Mouse (Mus musculus): ENCODE data around the gene Nkx1-2. TPM values are rescaled to one million over a fixed set of nuclear protein-coding genes. Genes with fewer than 3 reads are reported as not detected.
A peak's percentile ranks its signal among the peaks of the same experiment; 100 is the strongest.

Nkx1-2 gene
- polyA plus RNA-seq, 1 experiment from 2014 or later: not detected

GRCm38 (mm10) chr7:132600926-132601325 is 1.5 kb upstream of the Nkx1-2 start:
- no peak for ATAC-seq (ENCODE audit: insufficient number of reproducible peaks, insufficient read depth, low FRiP score, low read depth)
- Histone ChIP-seq H3K36me3 (ENCODE audit: control insufficient read depth, insufficient read depth, low read length) (no peaks in the 10 kb centered on the region), H3K27me3 (ENCODE audit: control insufficient read depth, insufficient read depth, low read length) (peaks cover 78% of the 10 kb centered on the region), H3K27ac (replicated peaks in 1 of 2; ENCODE audit: control insufficient read depth in 1 of 2, insufficient read depth in 1 of 2, low read depth in 2 of 2, low read length in 2 of 2) (no peak overlapping the region), H3K4me1 (ENCODE audit: control insufficient read depth in 2 of 2, insufficient read depth in 2 of 2, low read length in 2 of 2) (peaks cover 5 to 23% of the 10 kb centered on the region in 2 experiments), H3K9me3 (ENCODE audit: control insufficient read depth, low read length) (no peaks in the 10 kb centered on the region), H3K4me3 (ENCODE audit: control insufficient read depth in 1 of 2, insufficient read depth in 1 of 2, low read depth in 1 of 2, low read length in 2 of 2) (no peak overlapping the region), H3K4me2 (ENCODE audit: low read length) (no peak overlapping the region), H3K9ac (ENCODE audit: low read length) (no peak overlapping the region)
- 18% methylated on average over 8 of the region's 8 CpGs for WGBS

- H3K4me3 ChIP-seq (ENCODE audit: control insufficient read depth in 1 of 2, insufficient read depth in 1 of 2, low read depth in 1 of 2, low read length in 2 of 2): peak overlapping the region; percentile 33 to 42
- no peaks in the 10 kb centered on the region for H3K9me3 ChIP-seq (ENCODE audit: control insufficient read depth, low read length)
- WGBS: 3% methylated on average over 9 of the region's 9 CpGs
- H3K27ac ChIP-seq (replicated peaks in 1 of 2; ENCODE audit: control insufficient read depth in 1 of 2, insufficient read depth in 1 of 2, low read depth in 2 of 2, low read length in 2 of 2): no peak overlapping the region
- H3K4me2 ChIP-seq (ENCODE audit: low read length): peak overlapping the region; percentile 84
- H3K9ac ChIP-seq (ENCODE audit: low read length): no peak overlapping the region
- ATAC-seq (ENCODE audit: insufficient number of reproducible peaks, insufficient read depth, low FRiP score, low read depth): no peak
- peaks cover 5 to 23% of the 10 kb centered on the region in 2 experiments for H3K4me1 ChIP-seq (ENCODE audit: control insufficient read depth in 2 of 2, insufficient read depth in 2 of 2, low read length in 2 of 2)
- H3K36me3 ChIP-seq (ENCODE audit: control insufficient read depth, insufficient read depth, low read length): no peaks in the 10 kb centered on the region
- H3K27me3 ChIP-seq (ENCODE audit: control insufficient read depth, insufficient read depth, low read length): peaks cover 86% of the 10 kb centered on the region
These were observed 589 bp upstream of the Nkx1-2 start for GRCm38 (mm10) chr7:132600026-132600425.

GRCm38 (mm10) chr7:132597251-132598041 is 2.0 kb downstream of the Nkx1-2 start:
- no peak overlapping the region for H3K27ac ChIP-seq (replicated peaks in 1 of 2; ENCODE audit: control insufficient read depth in 1 of 2, insufficient read depth in 1 of 2, low read depth in 2 of 2, low read length in 2 of 2)
- ATAC-seq (ENCODE audit: insufficient number of reproducible peaks, insufficient read depth, low FRiP score, low read depth): no peak; the same call in 1 of the 2 replicates
- peaks cover 5 to 23% of the 10 kb centered on the region in 2 experiments for H3K4me1 ChIP-seq (ENCODE audit: control insufficient read depth in 2 of 2, insufficient read depth in 2 of 2, low read length in 2 of 2)
- peak overlapping the region; percentile 62 for H3K9ac ChIP-seq (ENCODE audit: low read length)
- H3K4me3 ChIP-seq (ENCODE audit: control insufficient read depth in 1 of 2, insufficient read depth in 1 of 2, low read depth in 1 of 2, low read length in 2 of 2): peak overlapping the region; percentile 42 to 58
- H3K9me3 ChIP-seq (ENCODE audit: control insufficient read depth, low read length): no peaks in the 10 kb centered on the region
- WGBS: under 1% methylated on average over 56 of the region's 60 CpGs
- no peaks in the 10 kb centered on the region for H3K36me3 ChIP-seq (ENCODE audit: control insufficient read depth, insufficient read depth, low read length)
- H3K27me3 ChIP-seq (ENCODE audit: control insufficient read depth, insufficient read depth, low read length): peaks cover 76% of the 10 kb centered on the region
- H3K4me2 ChIP-seq (ENCODE audit: low read length): peak overlapping the region; percentile 91

GRCm38 (mm10) chr7:132596557-132597250 is 2.7 kb downstream of the Nkx1-2 start:
- Histone ChIP-seq H3K9me3 (ENCODE audit: control insufficient read depth, low read length) (no peaks in the 10 kb centered on the region), H3K9ac (ENCODE audit: low read length) (peak overlapping the region; percentile 62), H3K4me1 (ENCODE audit: control insufficient read depth in 2 of 2, insufficient read depth in 2 of 2, low read length in 2 of 2) (peaks cover 5 to 23% of the 10 kb centered on the region in 2 experiments), H3K27me3 (ENCODE audit: control insufficient read depth, insufficient read depth, low read length) (peaks cover 68% of the 10 kb centered on the region), H3K36me3 (ENCODE audit: control insufficient read depth, insufficient read depth, low read length) (no peaks in the 10 kb centered on the region), H3K27ac (replicated peaks in 1 of 2; ENCODE audit: control insufficient read depth in 1 of 2, insufficient read depth in 1 of 2, low read depth in 2 of 2, low read length in 2 of 2) (no peak overlapping the region), H3K4me2 (ENCODE audit: low read length) (peak overlapping the region; percentile 91), H3K4me3 (ENCODE audit: control insufficient read depth in 1 of 2, insufficient read depth in 1 of 2, low read depth in 1 of 2, low read length in 2 of 2) (peak overlapping the region; percentile 42 to 58)
- ATAC-seq (ENCODE audit: insufficient number of reproducible peaks, insufficient read depth, low FRiP score, low read depth): no peak
- 6% methylated on average over 25 of the region's 26 CpGs for WGBS

- peaks cover 5 to 23% of the 10 kb centered on the region in 2 experiments for H3K4me1 ChIP-seq (ENCODE audit: control insufficient read depth in 2 of 2, insufficient read depth in 2 of 2, low read length in 2 of 2)
- H3K4me2 ChIP-seq (ENCODE audit: low read length): no peak overlapping the region
- no peak overlapping the region for H3K9ac ChIP-seq (ENCODE audit: low read length)
- H3K9me3 ChIP-seq (ENCODE audit: control insufficient read depth, low read length): no peaks in the 10 kb centered on the region
- WGBS: 80% methylated on average over 3 of the region's 3 CpGs
- no peaks in the 10 kb centered on the region for H3K36me3 ChIP-seq (ENCODE audit: control insufficient read depth, insufficient read depth, low read length)
- ATAC-seq (ENCODE audit: insufficient number of reproducible peaks, insufficient read depth, low FRiP score, low read depth): no peak
- H3K4me3 ChIP-seq (ENCODE audit: control insufficient read depth in 1 of 2, insufficient read depth in 1 of 2, low read depth in 1 of 2, low read length in 2 of 2): no peak overlapping the region
- H3K27ac ChIP-seq (replicated peaks in 1 of 2; ENCODE audit: control insufficient read depth in 1 of 2, insufficient read depth in 1 of 2, low read depth in 2 of 2, low read length in 2 of 2): no peak overlapping the region
- peaks cover 59% of the 10 kb centered on the region for H3K27me3 ChIP-seq (ENCODE audit: control insufficient read depth, insufficient read depth, low read length)
These were observed 3.6 kb downstream of the Nkx1-2 start for GRCm38 (mm10) chr7:132595787-132596186.

GRCm38 (mm10) chr7:132594325-132594724 is 5.1 kb downstream of the Nkx1-2 start:
- H3K4me1 ChIP-seq (ENCODE audit: control insufficient read depth in 2 of 2, insufficient read depth in 2 of 2, low read length in 2 of 2): peaks cover 5 to 17% of the 10 kb centered on the region in 2 experiments
- no peak for ATAC-seq (ENCODE audit: insufficient number of reproducible peaks, insufficient read depth, low FRiP score, low read depth)
- H3K9me3 ChIP-seq (ENCODE audit: control insufficient read depth, low read length): no peaks in the 10 kb centered on the region
- WGBS: 84% methylated on average over 2 of the region's 2 CpGs
- H3K36me3 ChIP-seq (ENCODE audit: control insufficient read depth, insufficient read depth, low read length): no peaks in the 10 kb centered on the region
- H3K9ac ChIP-seq (ENCODE audit: low read length): no peak overlapping the region
- no peak overlapping the region for H3K4me2 ChIP-seq (ENCODE audit: low read length)
- H3K4me3 ChIP-seq (ENCODE audit: control insufficient read depth in 1 of 2, insufficient read depth in 1 of 2, low read depth in 1 of 2, low read length in 2 of 2): no peak overlapping the region
- H3K27ac ChIP-seq (replicated peaks in 1 of 2; ENCODE audit: control insufficient read depth in 1 of 2, insufficient read depth in 1 of 2, low read depth in 2 of 2, low read length in 2 of 2): no peak overlapping the region
- H3K27me3 ChIP-seq (ENCODE audit: control insufficient read depth, insufficient read depth, low read length): peaks cover 45% of the 10 kb centered on the region

GRCm38 (mm10) chr7:132593762-132594161 is 5.7 kb downstream of the Nkx1-2 start:
- no peaks in the 10 kb centered on the region for H3K36me3 ChIP-seq (ENCODE audit: control insufficient read depth, insufficient read depth, low read length)
- no peak for ATAC-seq (ENCODE audit: insufficient number of reproducible peaks, insufficient read depth, low FRiP score, low read depth)
- peaks cover 0 to 12% of the 10 kb centered on the region in 2 experiments; a peak in 2 of 4 replicates for H3K4me1 ChIP-seq (ENCODE audit: control insufficient read depth in 2 of 2, insufficient read depth in 2 of 2, low read length in 2 of 2)
- no peak overlapping the region for H3K4me3 ChIP-seq (ENCODE audit: control insufficient read depth in 1 of 2, insufficient read depth in 1 of 2, low read depth in 1 of 2, low read length in 2 of 2)
- no peak overlapping the region for H3K4me2 ChIP-seq (ENCODE audit: low read length)
- 66% methylated on average over 2 of the region's 2 CpGs for WGBS
- H3K9ac ChIP-seq (ENCODE audit: low read length): no peak overlapping the region
- peaks cover 39% of the 10 kb centered on the region for H3K27me3 ChIP-seq (ENCODE audit: control insufficient read depth, insufficient read depth, low read length)
- H3K9me3 ChIP-seq (ENCODE audit: control insufficient read depth, low read length): no peaks in the 10 kb centered on the region
- no peak overlapping the region for H3K27ac ChIP-seq (replicated peaks in 1 of 2; ENCODE audit: control insufficient read depth in 1 of 2, insufficient read depth in 1 of 2, low read depth in 2 of 2, low read length in 2 of 2)

Data from heart, embryonic 14.5 days (tissue).